Mouse (Mus musculus): Measurements from ENCODE around the gene Pkd1.

- no peak for TF ChIP-seq CTCF (conservative IDR thresholded peaks at IDR 0.05; ENCODE audit: insufficient read depth, insufficient read length, low read depth, low read length)
- TF ChIP-seq POLR2A (IDR thresholded peaks at IDR 0.05; ENCODE audit: low read depth, low read length) = no peak
Measured at GRCm38 (mm10) chr17:24593248-24593647, 43.6 kb downstream of the Pkd1 start.

Measured in kidney, adult 2 months (tissue).